Mouse (Mus musculus): ENCODE measurements around the gene Akr1a1.

- no peak for TF ChIP-seq EP300 (IDR thresholded peaks at IDR 0.05; ENCODE audit: low read depth)
- no peak for TF ChIP-seq CTCF (IDR thresholded peaks at IDR 0.05; ENCODE audit: low read depth)
Observed at GRCm38 (mm10) chr4:116693785-116694184, 42.3 kb upstream of the Akr1a1 start.

Measured in heart, postnatal 0 days (tissue).